Mouse (Mus musculus): ENCODE measurements around the gene Ppp4r1. TPM values are rescaled to one million over a fixed set of nuclear protein-coding genes. Genes with fewer than 3 reads are reported as not detected.

Ppp4r1 gene
- polyA plus RNA-seq (2015; fragmentation: Nextera tagmentation; extraction: Ambion mirVana): 14.4 and 23.3 TPM in 2 replicates

DNA sequence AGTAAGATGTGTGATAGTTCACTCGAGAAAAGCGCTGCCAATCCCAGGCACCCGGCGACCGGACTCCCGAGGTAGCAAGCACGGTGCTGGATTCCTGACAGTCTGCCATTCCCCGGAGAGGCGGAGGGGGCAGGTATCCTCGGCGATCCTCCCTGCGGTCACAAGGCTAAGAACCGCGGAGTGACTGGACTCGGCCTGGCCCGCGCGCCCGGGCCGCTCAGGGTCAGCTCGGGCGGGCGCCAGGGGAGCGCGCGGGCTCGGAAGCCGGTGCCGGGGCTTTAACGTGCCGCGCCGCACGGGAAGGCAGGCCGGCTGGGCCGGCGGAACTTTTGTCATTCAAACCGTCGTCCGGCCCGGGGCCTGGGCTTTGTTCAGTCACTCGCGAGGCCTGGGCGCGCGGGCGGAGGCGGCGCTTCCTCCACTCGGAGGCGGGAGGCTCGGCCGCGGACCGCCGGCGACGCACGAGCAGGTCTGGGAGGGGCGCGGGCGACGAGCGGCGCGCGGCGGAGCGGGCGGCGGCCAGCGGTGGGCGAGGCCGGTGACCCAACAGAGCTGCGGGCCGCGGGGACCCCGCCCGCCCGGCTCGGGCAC, at the start of gene Ppp4r1:
Gene Ppp4r1, plus strand, starts transcription at position 23 of the 591 bp plus-strand sequence.

DNA sequence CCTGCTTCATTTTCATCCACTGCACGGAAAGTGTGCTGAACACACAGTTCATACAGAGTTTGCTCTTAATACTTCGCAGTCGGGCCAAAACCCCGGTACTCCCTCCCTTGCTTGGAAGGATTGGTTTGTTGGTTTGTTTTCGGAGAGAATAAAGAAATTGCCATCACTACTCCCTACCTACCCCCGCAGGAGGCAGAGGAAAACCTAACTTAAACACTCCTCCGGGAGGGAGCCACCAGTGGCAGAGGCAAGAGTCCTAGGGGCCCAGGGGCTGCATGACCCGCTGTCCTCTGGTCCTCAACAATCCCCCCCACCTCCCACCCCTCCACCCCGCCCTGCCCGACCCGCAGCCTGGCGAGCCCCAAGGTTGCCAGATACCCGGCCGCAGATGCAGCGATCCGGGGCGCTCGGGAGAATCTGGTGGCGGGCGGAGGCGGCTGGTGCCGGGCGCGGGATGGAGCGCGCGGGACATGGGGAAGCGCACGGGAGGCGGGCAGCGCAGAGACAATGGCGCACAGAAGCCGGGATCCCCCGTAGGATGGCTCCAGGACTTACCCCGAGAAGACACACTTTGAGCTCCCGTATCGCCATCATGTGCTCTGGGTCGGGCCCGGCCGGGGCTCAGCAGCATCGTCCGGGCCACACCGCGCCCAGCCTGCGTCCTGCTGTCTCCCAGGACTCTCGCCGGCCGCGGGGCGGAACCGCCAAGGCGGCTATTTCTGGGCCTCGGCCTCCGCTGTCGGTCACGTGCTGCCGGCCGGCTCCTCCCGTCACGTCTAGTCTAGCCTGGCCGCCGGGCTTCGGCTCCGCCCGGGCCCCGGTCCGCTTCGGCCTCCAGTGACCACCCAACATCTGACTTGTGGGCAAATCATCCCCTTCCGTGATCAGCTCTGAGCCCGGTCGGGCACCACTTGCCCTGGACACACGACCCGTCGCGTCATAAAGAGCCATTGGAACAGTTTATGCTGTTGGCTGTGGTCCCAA, 10.1 kb upstream of the Ppp4r1 start, which contains the start of gene Rab31:
Gene Rab31, minus strand, starts transcription at position 802 of the 984 bp plus-strand sequence.

DNA sequence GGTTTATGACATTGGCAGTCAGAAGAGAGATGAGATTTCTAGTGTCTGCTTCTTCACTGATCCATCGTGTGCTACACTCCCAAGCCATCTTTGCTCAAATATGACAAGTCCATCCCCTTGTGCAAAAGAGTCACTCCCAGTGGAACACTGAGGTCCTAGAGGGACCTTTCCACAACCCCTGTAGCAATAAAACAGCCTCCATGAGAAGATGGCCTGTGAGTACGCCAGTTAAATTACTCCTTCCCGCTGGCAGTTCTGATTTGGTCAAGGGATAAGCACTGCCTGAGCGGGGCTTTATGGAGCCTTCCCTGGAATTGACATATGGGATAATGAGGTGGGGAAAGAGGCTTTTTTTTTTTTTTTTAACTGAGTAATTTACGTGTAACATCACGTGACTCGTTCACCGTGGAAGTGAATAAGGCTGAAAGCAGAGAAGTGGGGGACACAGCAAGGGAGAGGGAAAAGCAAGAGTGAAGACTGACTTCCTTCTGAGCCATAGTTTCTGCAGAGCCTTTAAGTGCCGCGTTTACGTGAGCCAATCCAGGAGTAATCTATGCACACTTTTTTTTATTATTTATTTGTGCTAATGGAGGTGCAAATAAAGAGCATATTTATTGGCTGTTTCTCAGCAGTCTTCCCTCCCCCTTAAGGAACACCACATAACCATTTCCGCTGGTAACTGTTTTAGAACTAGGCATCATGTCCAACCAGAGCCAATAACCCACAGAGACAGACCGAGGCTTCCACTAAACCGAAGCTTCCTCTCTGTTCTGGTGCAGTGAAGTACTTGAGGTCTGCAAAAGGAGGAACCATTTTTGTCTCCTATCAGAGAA, 103.5 kb downstream of the Ppp4r1 start, which contains the start of gene Ralbp1:
Gene Ralbp1, minus strand, starts transcription at position 102 of the 833 bp plus-strand sequence.

Other genes with a start within 250 kb of the Ppp4r1 start
- gene Tmem232, start 241.8 kb upstream of the Ppp4r1 start, polyA plus RNA-seq (2015; fragmentation: Nextera tagmentation; extraction: Ambion mirVana): not detected in 2 replicates
- gene Vapa, start 169.0 kb upstream of the Ppp4r1 start, polyA plus RNA-seq (2015; fragmentation: Nextera tagmentation; extraction: Ambion mirVana): 161 and 242 TPM in 2 replicates
- 0.99 and 3.1 TPM in 2 replicates for gene Txndc2, start 140.4 kb upstream of the Ppp4r1 start, polyA plus RNA-seq (2015; fragmentation: Nextera tagmentation; extraction: Ambion mirVana)
- gene Rab31, start 9.8 kb upstream of the Ppp4r1 start, polyA plus RNA-seq (2015; fragmentation: Nextera tagmentation; extraction: Ambion mirVana): 32.0 and 35.4 TPM in 2 replicates
- 56.9 and 58.5 TPM in 2 replicates for gene Ralbp1, start 103.2 kb downstream of the Ppp4r1 start, polyA plus RNA-seq (2015; fragmentation: Nextera tagmentation; extraction: Ambion mirVana)
- 103 and 104 TPM in 2 replicates for gene Twsg1, start 168.7 kb downstream of the Ppp4r1 start, polyA plus RNA-seq (2015; fragmentation: Nextera tagmentation; extraction: Ambion mirVana)

Measured in adrenal gland, postnatal 0 days (tissue).